13 mouse cellular contexts compared by ENCODE assay signal in genomic region chrX:77597674-77598073, GRCm38 (mm10).
DNase-seq lines count a peak whose midpoint lies in the region; ATAC-seq and TF ChIP-seq lines count a peak whose summit lies in the region.
"Had no signal": no experiment of that assay in that cellular context is flagged by ENCODE, and none has a peak within 500 bp of the region (broad histone marks: within the 10 kb centered on the region; RNA-seq: fewer than 3 reads in every experiment).

No protein-coding gene starts in this region.

- no peak for TF ChIP-seq CTCF in bone marrow macrophage, adult 2 months (IDR thresholded peaks at IDR 0.05; ENCODE audit: low read depth, low read length)
- TF ChIP-seq CTCF in embryonic fibroblast, embryonic 13.5 days (IDR thresholded peaks at IDR 0.05; ENCODE audit: borderline replicate concordance, insufficient read depth, low read length) = no peak

- DNase-seq in frontal cortex, postnatal 10 days (ENCODE audit: low spot score in 2 of 2) = no peak
- peak; percentile 71 for DNase-seq in 3T3-L1 (ENCODE audit: low read depth, low spot score)
- DNase-seq in thymus, adult 18-20 months = no peak
- no peak for DNase-seq in spleen, adult 18-20 months
- no peak for DNase-seq in lung, postnatal 36 days
- DNase-seq: liver, postnatal 0 days; thymus, postnatal 36 days had no signal

- peaks cover 22% of the 10 kb centered on the region for H3K4me1 ChIP-seq in bone marrow macrophage, adult 2 months (ENCODE audit: control insufficient read depth, insufficient read depth, low read length)
- H3K4me1 ChIP-seq in embryonic fibroblast, embryonic 13.5 days (ENCODE audit: control insufficient read depth, insufficient read depth, low read length) = no peaks in the 10 kb centered on the region; the same call in none of the 2 replicates
- H3K4me1 ChIP-seq: kidney, embryonic 15.5 days; limb, embryonic 10.5 days; midbrain, embryonic 12.5 days had no signal

- peak; percentile 82 for ATAC-seq in frontal cortex, adult (ENCODE audit: low TSS enrichment)
- ATAC-seq: liver, postnatal 0 days had no signal

- no peak for TF ChIP-seq POLR2A in bone marrow macrophage, adult 2 months (IDR thresholded peaks at IDR 0.05; ENCODE audit: borderline replicate concordance, low read depth, low read length)
- no peak for TF ChIP-seq POLR2A in embryonic fibroblast, embryonic 13.5 days (IDR thresholded peaks at IDR 0.05; ENCODE audit: low read depth, low read length)

- no peak overlapping the region for H3K4me3 ChIP-seq in bone marrow macrophage, adult 2 months (ENCODE audit: insufficient read depth, low read length)
- H3K4me3 ChIP-seq in embryonic fibroblast, embryonic 13.5 days (ENCODE audit: insufficient read depth, low read length) = no peak overlapping the region
- H3K4me3 ChIP-seq: kidney, embryonic 15.5 days; limb, embryonic 10.5 days; midbrain, embryonic 12.5 days had no signal

- peak overlapping the region; percentile 36 for H3K27ac ChIP-seq in bone marrow macrophage, adult 2 months (ENCODE audit: insufficient read depth, low read depth, low read length)
- H3K27ac ChIP-seq in embryonic fibroblast, embryonic 13.5 days (ENCODE audit: insufficient read depth, low read length) = 0 out of 2 replicates have a peak overlapping the region, but pooled peaks have one; percentile 26
- H3K27ac ChIP-seq: kidney, embryonic 15.5 days; limb, embryonic 10.5 days; midbrain, embryonic 12.5 days had no signal
